Mouse (Mus musculus) c-Kit-positive CD71-negative TER-119-negative erythroid progenitor cells, embryonic 14.5 days (primary cell): ENCODE data around the gene Sfta2.

Experiments used
- DNase-seq: peaks from one replicate; pipeline ENCODE4 v3.0.0-alpha.2; 2013; ENCODE audit warnings: low read depth

Sfta2 gene

GRCm38 (mm10) chr17:35673416-35674035 is 72.2 kb downstream of the Sfta2 start, which contains the start of gene Gtf2h4:
Gene Gtf2h4, minus strand, starts transcription at chr17:35673739.
- DNase-seq: peak; percentile 94

DNA sequence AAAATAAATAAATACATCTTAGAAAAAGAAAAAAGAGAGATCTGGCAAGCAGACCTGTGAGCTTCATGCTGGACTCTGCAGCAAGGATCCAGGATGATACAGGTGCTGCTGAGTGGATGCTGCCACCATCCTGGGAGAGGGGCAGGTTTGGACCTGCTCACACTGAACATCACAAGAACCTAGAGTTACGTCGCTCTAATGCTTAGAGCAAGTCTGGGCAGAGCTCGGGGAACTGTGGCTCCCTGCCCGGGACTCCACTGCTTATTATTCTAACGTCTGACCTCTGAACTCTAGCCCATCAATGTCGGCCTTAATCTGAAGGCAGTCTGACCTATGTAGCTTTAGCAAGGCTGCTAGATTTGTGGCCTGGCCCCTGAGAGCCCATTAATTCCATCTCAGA is 79.2 kb downstream of the Sfta2 start:
- no peak for DNase-seq

DNA sequence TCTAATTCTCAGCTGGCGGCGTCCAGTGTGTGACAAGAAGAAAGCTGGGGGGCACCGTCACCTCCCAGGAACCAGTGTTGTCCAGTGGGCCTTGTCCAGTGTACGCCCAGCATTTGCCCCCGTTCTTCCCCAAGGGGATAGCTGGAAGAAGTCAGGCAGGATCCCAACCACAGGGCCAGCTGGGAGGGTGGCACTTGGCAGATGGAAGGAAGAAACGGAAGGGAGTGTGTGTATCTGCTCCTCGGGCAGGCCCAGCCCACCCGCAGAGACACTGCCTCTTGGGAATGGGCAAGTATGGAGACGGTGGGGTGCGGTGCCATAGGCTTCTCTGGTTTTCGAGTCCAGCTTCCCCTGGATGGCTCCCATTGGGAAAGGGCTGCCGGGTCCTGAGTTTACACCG is 80.6 kb downstream of the Sfta2 start:
- DNase-seq: no peak

- DNase-seq: no peak
Measured at GRCm38 (mm10) chr17:35685061-35685460, 83.7 kb downstream of the Sfta2 start.

DNA sequence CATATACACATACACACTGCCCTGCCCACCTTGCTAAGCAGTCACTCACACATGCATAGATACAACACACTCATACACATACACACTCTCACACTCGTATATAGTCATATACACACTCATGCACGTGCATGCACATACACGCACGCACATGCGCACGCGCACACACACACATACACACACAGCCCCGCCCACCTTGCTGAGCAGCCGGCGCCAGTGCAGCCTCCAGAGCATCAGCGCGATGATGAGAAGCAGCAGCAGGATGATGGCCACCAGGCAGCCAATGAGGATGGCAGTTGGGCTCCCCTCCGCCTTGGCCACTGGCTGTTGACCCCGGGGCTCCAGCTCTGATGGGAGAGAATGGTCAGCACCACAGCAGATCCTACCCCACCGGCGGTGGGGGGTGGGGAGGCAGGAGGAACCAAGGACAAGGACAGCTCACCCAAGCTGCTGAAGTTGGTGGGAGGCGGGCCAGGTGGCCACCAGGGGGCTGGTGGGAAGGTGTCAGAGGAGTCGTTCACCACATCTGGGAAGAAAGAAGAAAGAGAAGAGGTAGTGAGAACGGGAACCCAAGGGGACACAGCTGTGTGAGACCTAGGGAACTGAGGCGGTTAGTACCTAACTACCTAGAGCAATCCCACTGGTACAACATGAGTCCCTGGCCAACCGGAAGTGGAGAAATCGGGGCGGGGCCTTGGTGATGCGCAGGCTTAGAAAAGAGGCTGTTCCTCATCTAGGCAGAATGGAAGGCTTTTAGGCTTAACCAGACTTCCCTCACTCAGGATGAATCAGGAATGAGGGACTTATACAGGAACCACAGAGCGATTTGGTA is 87.2 kb downstream of the Sfta2 start:
- DNase-seq: no peak

DNA sequence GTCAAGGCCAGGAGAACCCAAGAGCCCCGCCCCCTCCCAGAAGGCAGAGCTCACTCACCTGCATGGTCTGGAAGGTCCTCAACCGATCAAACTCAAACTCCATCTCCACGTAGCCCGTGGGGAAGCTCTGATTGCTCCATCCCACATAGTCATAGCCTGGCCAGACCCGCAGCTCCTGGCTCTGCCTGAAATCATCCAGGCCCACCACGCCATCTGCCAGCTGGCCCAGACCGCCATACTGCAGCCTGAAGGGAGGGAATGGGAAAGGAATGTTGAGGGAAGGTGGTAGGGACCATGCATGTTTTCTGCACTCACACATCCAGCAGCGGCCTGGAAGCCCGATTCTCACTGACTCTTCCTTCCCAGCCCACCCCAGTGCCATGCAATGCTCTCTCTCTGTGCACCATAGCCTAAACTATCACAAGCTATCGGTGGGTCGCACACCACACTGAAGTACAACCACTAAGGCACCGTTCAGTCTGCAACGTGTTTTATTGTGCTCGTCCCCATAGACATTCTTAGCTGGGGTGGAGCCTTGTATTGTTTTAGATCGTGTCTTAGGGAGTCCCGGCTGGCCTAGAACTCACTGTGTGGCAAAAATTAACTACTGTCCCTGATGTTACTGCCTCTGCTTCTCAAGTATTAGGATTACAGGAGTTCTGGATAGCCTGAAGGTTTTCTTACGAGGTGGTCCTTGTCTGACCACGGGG is 88.7 kb downstream of the Sfta2 start:
- DNase-seq: no peak

- no peak for DNase-seq
Measured at GRCm38 (mm10) chr17:35691811-35692210, 90.5 kb downstream of the Sfta2 start.

- no peak for DNase-seq
Measured at GRCm38 (mm10) chr17:35692368-35692767, 91.0 kb downstream of the Sfta2 start.

DNA sequence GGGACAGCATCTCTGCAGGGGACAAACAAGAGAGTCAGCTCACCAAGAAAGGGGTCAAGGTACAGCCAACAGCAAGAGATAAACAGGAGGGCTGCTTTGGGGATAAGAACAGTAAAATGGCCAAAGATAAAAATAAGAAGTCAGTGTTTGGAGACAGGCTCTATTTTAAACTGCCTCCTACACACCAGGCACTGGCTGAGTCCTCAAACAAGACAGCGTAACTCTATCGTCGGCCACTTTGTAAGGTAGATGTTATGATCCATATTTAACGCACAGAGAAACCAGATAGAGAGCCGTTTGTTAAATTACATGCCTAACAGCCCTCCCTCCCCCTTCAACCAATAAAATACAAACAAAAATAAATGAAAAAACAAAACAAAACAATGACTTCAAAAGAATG is 92.6 kb downstream of the Sfta2 start:
- no peak for DNase-seq

- no peak for DNase-seq
Measured at GRCm38 (mm10) chr17:35695289-35695688, 93.9 kb downstream of the Sfta2 start.

- DNase-seq: no peak
Measured at GRCm38 (mm10) chr17:35696691-35697090, 95.3 kb downstream of the Sfta2 start.

- no peak for DNase-seq
Measured at GRCm38 (mm10) chr17:35697429-35697758, 96.0 kb downstream of the Sfta2 start.

DNA sequence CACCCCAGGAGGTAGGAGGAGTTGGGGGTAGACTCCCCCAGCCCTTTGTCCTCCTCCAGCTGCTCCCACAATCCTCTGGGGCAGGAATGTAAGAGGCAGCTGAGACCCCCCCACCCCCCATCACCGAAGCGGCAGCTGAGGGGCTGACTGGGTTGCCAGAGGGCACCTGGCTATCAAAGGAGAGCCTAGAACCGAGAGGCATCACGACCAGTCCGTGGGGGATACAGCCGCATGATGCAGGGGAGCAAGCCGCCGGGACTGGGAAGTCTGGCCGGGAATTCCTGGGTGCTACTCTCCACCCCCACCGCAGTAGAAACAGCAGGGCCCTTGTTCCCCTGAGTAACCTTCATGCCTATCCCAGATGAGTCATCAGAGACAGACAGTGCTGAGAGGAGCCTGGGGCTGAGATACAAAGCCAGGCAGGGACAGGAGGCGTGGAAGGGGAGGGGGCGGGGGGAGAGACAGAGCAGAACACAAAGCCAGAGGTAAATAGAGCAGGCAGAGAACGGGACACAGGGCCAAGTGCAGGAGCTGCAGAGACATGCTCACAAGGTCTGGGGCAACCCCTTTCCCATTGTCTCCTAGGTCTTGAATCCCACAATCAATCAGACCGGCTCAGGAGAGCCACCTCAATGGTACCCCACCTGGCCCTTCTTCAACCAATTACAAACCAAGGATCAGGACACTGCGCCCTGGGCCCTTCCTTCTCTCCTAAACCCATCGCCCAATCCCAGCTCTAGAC is 96.6 kb downstream of the Sfta2 start:
- no peak for DNase-seq

- no peak for DNase-seq
Measured at GRCm38 (mm10) chr17:35698501-35698883, 97.1 kb downstream of the Sfta2 start.

DNA sequence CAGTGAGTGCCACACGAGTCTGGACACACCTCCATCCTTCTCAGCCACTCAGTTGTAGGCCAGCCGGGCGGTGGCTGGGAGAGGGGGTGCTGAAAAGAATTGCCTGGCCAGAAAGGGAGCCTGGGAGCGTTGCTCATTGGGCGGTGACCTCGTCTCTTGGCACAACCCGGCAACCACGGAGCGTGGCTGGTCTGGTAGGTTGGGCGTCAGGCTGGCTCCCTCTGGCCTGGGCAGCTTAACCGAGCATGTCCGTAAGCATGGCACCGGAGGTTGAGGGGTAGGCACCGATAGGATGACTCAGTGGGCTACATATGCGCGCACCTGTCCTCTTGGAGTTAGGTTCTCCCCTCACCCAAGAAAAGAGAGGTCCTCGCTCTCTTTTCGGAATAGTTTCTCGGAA is 98.6 kb downstream of the Sfta2 start:
- no peak for DNase-seq
